Mouse (Mus musculus) MEL (cell line): ENCODE measurements around the gene Fancl. TPM values are rescaled to one million over a fixed set of nuclear protein-coding genes. Genes with fewer than 3 reads are reported as not detected.

ENCODE experiments used
- DNase-seq: peaks from one replicate; pipeline ENCODE4 v3.0.0; 2011; ENCODE audit warnings: low read depth, low spot score
- H3K27ac ChIP-seq: 2 replicates; pipeline ENCODE4 v1.5.1; 2012; ENCODE audit warnings: low read depth, mild to moderate bottlenecking, control low read depth, low read length, moderate library complexity; ENCODE audit not compliant: control insufficient read depth
- H3K27me3 ChIP-seq, 2 experiments: fragments of 150-350 bp in 1 of 2; sonication (generic) in 1 of 2; 2 replicates each; pipeline ENCODE4 v1.6.1; 2012; ENCODE audit warnings: low read length in 2 of 2, mild to moderate bottlenecking in 2 of 2, improper control_type of control experiment in 1 of 2, moderate library complexity in 1 of 2; ENCODE audit not compliant: insufficient read depth in 2 of 2, control insufficient read depth in 1 of 2
- H3K36me3 ChIP-seq, 2 experiments: 2 replicates each; pipeline ENCODE4 v1.6.1; 2012 to 2014; ENCODE audit warnings: low read length in 2 of 2, improper control_type of control experiment in 1 of 2, inconsistent platforms in 1 of 2, mild to moderate bottlenecking in 1 of 2; ENCODE audit not compliant: insufficient read depth in 2 of 2, control insufficient read depth in 1 of 2
- H3K4me1 ChIP-seq, 2 experiments: fragments of 150-350 bp in 1 of 2; sonication (generic) in 1 of 2; 2 replicates each; pipeline ENCODE4 v1.6.1; 2012; ENCODE audit warnings: low read length in 2 of 2, improper control_type of control experiment in 1 of 2, mild to moderate bottlenecking in 1 of 2; ENCODE audit not compliant: insufficient read depth in 2 of 2, control insufficient read depth in 1 of 2
- H3K4me3 ChIP-seq, 2 experiments: fragments of 150-350 bp in 1 of 2; sonication (generic) in 1 of 2; 2 replicates each; pipeline ENCODE4 v1.5.1; 2012; ENCODE audit warnings: low read depth in 2 of 2, low read length in 2 of 2, mild to moderate bottlenecking in 2 of 2, moderate library complexity in 2 of 2, control low read depth in 1 of 2, improper control_type of control experiment in 1 of 2; ENCODE audit not compliant: control insufficient read depth in 1 of 2, insufficient read depth in 1 of 2
- H3K79me2 ChIP-seq: 2 replicates; pipeline ENCODE4 v1.6.1; 2012; ENCODE audit warnings: mild to moderate bottlenecking, low read length, moderate library complexity; ENCODE audit not compliant: control insufficient read depth, poor library complexity, insufficient read depth
- H3K9ac ChIP-seq: 2 replicates; pipeline ENCODE4 v1.6.1; 2012; ENCODE audit warnings: low read depth, mild to moderate bottlenecking, control low read depth, low read length, moderate library complexity; ENCODE audit not compliant: control insufficient read depth, poor library complexity, severe bottlenecking
- H3K9me3 ChIP-seq: fragments of 150-350 bp; sonication (generic); replicated peaks from 2 replicates; pipeline ENCODE4 v1.6.1; 2012; ENCODE audit warnings: mild to moderate bottlenecking, low read length, improper control_type of control experiment, moderate library complexity; ENCODE audit not compliant: insufficient read depth
- CTCF ChIP-seq, 3 experiments: IDR thresholded peaks in 2 of 3; conservative IDR thresholded peaks in 1 of 3; 2 replicates each; pipeline ENCODE4 v1.5.1; 2011 to 2012; ENCODE audit warnings: low read length in 3 of 3, low read depth in 2 of 3, mild to moderate bottlenecking in 2 of 3, improper control_type of control experiment in 1 of 3, inconsistent platforms in 1 of 3, mixed read lengths in 1 of 3, moderate library complexity in 1 of 3; ENCODE audit not compliant: control insufficient read depth in 1 of 3, insufficient read depth in 1 of 3, poor library complexity in 1 of 3, severe bottlenecking in 1 of 3
- ELF1 ChIP-seq: IDR thresholded peaks from 2 replicates; pipeline ENCODE4 v1.6.1; 2014; ENCODE audit warnings: low read depth, mild to moderate bottlenecking, inconsistent platforms, low read length, improper control_type of control experiment, moderate library complexity
- EP300 ChIP-seq, 2 experiments: IDR thresholded peaks; 2 replicates each; pipeline ENCODE4 v1.6.1; 2011; ENCODE audit warnings: improper control_type of control experiment in 2 of 2, low read length in 2 of 2, low read depth in 1 of 2, mild to moderate bottlenecking in 1 of 2
- ETS1 ChIP-seq: IDR thresholded peaks from 2 replicates; pipeline ENCODE4 v1.6.1; 2012; ENCODE audit warnings: low read depth, mild to moderate bottlenecking, inconsistent platforms, low read length, improper control_type of control experiment, moderate library complexity
- GABPA ChIP-seq: IDR thresholded peaks from 2 replicates; pipeline ENCODE4 v1.6.1; 2012; ENCODE audit warnings: low read depth, mild to moderate bottlenecking, inconsistent platforms, low read length, improper control_type of control experiment, moderate library complexity
- GATA1 ChIP-seq: IDR thresholded peaks from 2 replicates; pipeline ENCODE4 v1.6.1; 2011; ENCODE audit warnings: low read depth, low read length, improper control_type of control experiment
- HCFC1 ChIP-seq: IDR thresholded peaks from 2 replicates; pipeline ENCODE4 v1.6.1; 2012; ENCODE audit warnings: low read depth, mild to moderate bottlenecking, inconsistent platforms, low read length, improper control_type of control experiment, moderate library complexity
- MAX ChIP-seq: IDR thresholded peaks from 2 replicates; pipeline ENCODE4 v1.6.1; 2011; ENCODE audit warnings: low read length, improper control_type of control experiment
- MXI1 ChIP-seq: IDR thresholded peaks from 2 replicates; pipeline ENCODE4 v1.6.1; 2011; ENCODE audit warnings: mild to moderate bottlenecking, low read depth, low read length, improper control_type of control experiment
- MYB ChIP-seq: IDR thresholded peaks from 2 replicates; pipeline ENCODE4 v1.6.1; 2011; ENCODE audit warnings: mild to moderate bottlenecking, low read depth, low read length, improper control_type of control experiment
- NELFE ChIP-seq: IDR thresholded peaks from 2 replicates; pipeline ENCODE4 v1.6.1; 2011; ENCODE audit warnings: low read depth, low read length, improper control_type of control experiment
- POLR2AphosphoS2 ChIP-seq: IDR thresholded peaks from 2 replicates; pipeline ENCODE4 v1.6.1; 2011; ENCODE audit warnings: low read length, improper control_type of control experiment
- POLR2AphosphoS5 ChIP-seq: IDR thresholded peaks from 2 replicates; pipeline ENCODE4 v1.6.1; 2012; ENCODE audit warnings: low read depth, borderline replicate concordance, mild to moderate bottlenecking, inconsistent platforms, low read length, moderate library complexity, mixed read lengths
- RAD21 ChIP-seq: IDR thresholded peaks from 2 replicates; pipeline ENCODE4 v1.6.1; 2011; ENCODE audit warnings: mild to moderate bottlenecking, low read depth, low read length, improper control_type of control experiment
- RCOR1 ChIP-seq: IDR thresholded peaks from 2 replicates; pipeline ENCODE4 v1.6.1; 2012; ENCODE audit warnings: low read depth, mild to moderate bottlenecking, inconsistent platforms, low read length, improper control_type of control experiment
- TBP ChIP-seq: IDR thresholded peaks from 2 replicates; pipeline ENCODE4 v1.8.0; 2011; ENCODE audit warnings: low read depth, low read length, improper control_type of control experiment
- UBTF ChIP-seq: IDR thresholded peaks from 2 replicates; pipeline ENCODE4 v1.6.1; 2012; ENCODE audit warnings: low read depth, mild to moderate bottlenecking, inconsistent platforms, low read length, improper control_type of control experiment, moderate library complexity, borderline replicate concordance; ENCODE audit not compliant: insufficient read depth
- USF1 ChIP-seq: IDR thresholded peaks from 2 replicates; pipeline ENCODE4 v1.6.1; 2014; ENCODE audit warnings: low read depth, mild to moderate bottlenecking, inconsistent platforms, low read length, improper control_type of control experiment, moderate library complexity
- USF2 ChIP-seq, 2 experiments: IDR thresholded peaks; 2 replicates each; pipeline ENCODE4 v1.6.1; 2011 to 2012; ENCODE audit warnings: improper control_type of control experiment in 2 of 2, low read length in 2 of 2, borderline replicate concordance in 1 of 2, inconsistent platforms in 1 of 2, low read depth in 1 of 2, mild to moderate bottlenecking in 1 of 2; ENCODE audit not compliant: insufficient read depth in 1 of 2
- ZC3H11A ChIP-seq: IDR thresholded peaks from 2 replicates; pipeline ENCODE4 v1.6.1; 2012; ENCODE audit warnings: low read depth, mild to moderate bottlenecking, inconsistent platforms, low read length, improper control_type of control experiment
- ZMIZ1 ChIP-seq: IDR thresholded peaks from 2 replicates; pipeline ENCODE4 v1.6.1; 2012; ENCODE audit warnings: low read depth, mild to moderate bottlenecking, inconsistent platforms, low read length, improper control_type of control experiment, moderate library complexity
- ZNF384 ChIP-seq: IDR thresholded peaks from 2 replicates; pipeline ENCODE4 v1.6.1; 2012; ENCODE audit warnings: low read depth, mild to moderate bottlenecking, inconsistent platforms, low read length, improper control_type of control experiment
- polyA plus RNA-seq, 2 experiments: library from polyadenylated mRNA; stranded (reverse) in 1 of 2; unstranded in 1 of 2; fragments of >175 nt in 1 of 2; fragments of >200 nt in 1 of 2; gene quantifications; 2 replicates each; pipeline versions ENCODE4 v1.2.1 to v1.2.4; 2012; ENCODE audit warnings: low replicate concordance in 2 of 2, low read depth in 1 of 2; ENCODE audit not compliant: insufficient read length in 2 of 2, insufficient read depth in 1 of 2, missing spikeins in 1 of 2
- total RNA-seq: library from RNA; depleted of rRNA; stranded (reverse); fragments of 300-350 nt; gene quantifications from 2 replicates; pipeline ENCODE4 v1.2.3, GENCODE M21; 2012

Gene Fancl
- total and polyA plus RNA-seq, 3 experiments = 21.3 to 35.8 TPM; not detected in 1

DNA sequence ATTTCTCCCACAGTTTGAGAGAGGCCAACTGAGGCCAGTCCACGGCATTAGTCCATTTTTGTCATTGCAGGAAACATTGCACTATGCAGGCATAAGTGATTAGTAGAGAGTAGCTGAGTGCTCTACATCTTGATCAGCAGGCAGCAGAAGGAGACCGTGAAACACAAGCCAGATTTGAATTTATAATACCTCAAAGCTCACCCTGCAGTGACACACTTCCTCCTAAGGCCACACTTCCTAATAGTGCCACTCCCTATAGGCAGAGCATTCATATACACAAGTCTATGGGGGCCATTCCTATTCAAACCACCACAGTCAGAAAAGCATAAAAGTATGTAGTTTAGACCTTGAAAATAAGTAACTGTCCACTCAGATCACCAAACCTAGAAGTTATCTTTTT is 11.8 kb upstream of the Fancl start:
- Histone ChIP-seq H3K27me3 (no peaks in the 10 kb centered on the region), H3K79me2 (no peaks in the 10 kb centered on the region), H3K4me1 (peaks cover 3 to 4% of the 10 kb centered on the region in 2 experiments; a peak in 2 of 4 replicates), H3K27ac (no peak overlapping the region), H3K9ac (no peak overlapping the region), H3K9me3 (no peaks in the 10 kb centered on the region), H3K36me3 (peaks cover 0 to 2% of the 10 kb centered on the region in 2 experiments; a peak in 2 of 4 replicates), H3K4me3 (no peak overlapping the region)
- TF ChIP-seq ETS1 = no peak
- TF ChIP-seq POLR2AphosphoS5 = no peak
- no peak for TF ChIP-seq MAX
- no peak for TF ChIP-seq POLR2AphosphoS2
- TF ChIP-seq GABPA = no peak
- TF ChIP-seq HCFC1 = no peak
- no peak for TF ChIP-seq USF2 (IDR thresholded peaks at IDR 0.05; ENCODE audit: borderline replicate concordance in 1 of 2, insufficient read depth in 1 of 2, low read depth in 1 of 2, low read length in 2 of 2)
- TF ChIP-seq GATA1 = no peak
- DNase-seq = no peak

DNA sequence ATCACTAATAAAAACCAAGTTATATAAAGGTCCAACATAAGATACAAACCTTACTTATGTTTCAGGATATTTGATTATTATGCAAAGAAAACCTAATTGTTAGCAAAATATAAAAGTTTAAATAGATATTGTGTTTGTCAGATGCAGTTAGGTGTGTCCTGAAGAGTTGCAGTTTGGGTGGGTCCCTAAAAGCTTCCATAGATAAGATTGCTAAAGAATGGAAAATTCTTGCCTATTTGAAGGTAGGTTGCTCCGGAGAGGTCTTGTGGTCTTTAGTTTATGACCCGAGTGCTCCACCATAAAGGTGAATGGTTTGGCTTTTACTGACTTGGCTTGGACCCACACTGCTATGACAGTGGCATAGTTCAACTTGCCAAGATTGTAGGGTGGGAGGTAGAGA is 7.9 kb upstream of the Fancl start:
- Histone ChIP-seq H3K27me3 (no peaks in the 10 kb centered on the region), H3K4me1 (peaks cover 3 to 4% of the 10 kb centered on the region in 2 experiments; a peak in 2 of 4 replicates), H3K9me3 (no peaks in the 10 kb centered on the region), H3K79me2 (no peaks in the 10 kb centered on the region), H3K4me3 (no peak overlapping the region), H3K9ac (no peak overlapping the region), H3K27ac (no peak overlapping the region), H3K36me3 (peaks cover 0 to 2% of the 10 kb centered on the region in 2 experiments; a peak in 2 of 4 replicates)
- DNase-seq = peak; percentile 47
- TF ChIP-seq USF1 (no peak), ZNF384 (no peak), NELFE (no peak), MXI1 (no peak), RAD21 (no peak), HCFC1 (no peak), MYB (no peak), EP300 (IDR thresholded peaks at IDR 0.05; ENCODE audit: low read depth in 1 of 2, low read length in 2 of 2) (no peak), TBP (no peak), UBTF (no peak), POLR2AphosphoS2 (no peak), ELF1 (no peak), USF2 (IDR thresholded peaks at IDR 0.05; ENCODE audit: borderline replicate concordance in 1 of 2, insufficient read depth in 1 of 2, low read depth in 1 of 2, low read length in 2 of 2) (no peak), ZMIZ1 (no peak), ZC3H11A (no peak), RCOR1 (no peak), CTCF (IDR thresholded peaks at IDR 0.05 in 2 of 3, conservative IDR thresholded peaks at IDR 0.05 in 1 of 3; ENCODE audit: control insufficient read depth in 1 of 3, insufficient read depth in 1 of 3, low read depth in 2 of 3, low read length in 3 of 3, poor library complexity in 1 of 3, severe bottlenecking in 1 of 3) (no peak)
